Mouse (Mus musculus): ENCODE measurements around the gene Nfatc2ip.

- peak; percentile 42; the same call in 1 of the 2 replicates for TF ChIP-seq CTCF (IDR thresholded peaks at IDR 0.05; ENCODE audit: borderline replicate concordance, extremely low read depth, insufficient read depth, insufficient read length)
- no peak for TF ChIP-seq POLR2A (IDR thresholded peaks at IDR 0.05; ENCODE audit: borderline replicate concordance, extremely low read depth, insufficient read depth, insufficient read length, poor library complexity, severe bottlenecking)
Measured at GRCm38 (mm10) chr7:126335556-126335955, 61.0 kb downstream of the Nfatc2ip start.
